ENCODE assay signal across 8 mouse cellular contexts in genomic region chr7:73594492-73595139, GRCm38 (mm10). TPM values are rescaled to one million over a fixed set of nuclear protein-coding genes. Genes with fewer than 3 reads are reported as not detected.
DNase-seq lines count a peak whose midpoint lies in the region; ATAC-seq and TF ChIP-seq lines count a peak whose summit lies in the region.

No protein-coding gene starts in this region.

- H3K27me3 ChIP-seq in CH12.LX (replicated peaks): no peaks in the 10 kb centered on the region
- no peaks in the 10 kb centered on the region for H3K27me3 ChIP-seq in hindbrain, embryonic 15.5 days
- no peaks in the 10 kb centered on the region for H3K27me3 ChIP-seq in liver, postnatal 0 days (ENCODE audit: insufficient read depth, low read length)
- H3K27me3 ChIP-seq in small intestine, adult 2 months (ENCODE audit: control insufficient read depth, insufficient read depth, low read length): no peaks in the 10 kb centered on the region

- TF ChIP-seq POLR2A in CH12.LX (IDR thresholded peaks at IDR 0.05; ENCODE audit: low read depth, low read length): peak; percentile 35; the same call in 1 of the 2 replicates
- peak; percentile 51; the same call in 1 of the 2 replicates for TF ChIP-seq POLR2A in embryonic fibroblast, embryonic 13.5 days (IDR thresholded peaks at IDR 0.05; ENCODE audit: low read depth, low read length)
- no peak for TF ChIP-seq POLR2A in small intestine, adult 2 months (IDR thresholded peaks at IDR 0.05; ENCODE audit: low read depth, low read length)

- peak overlapping the region; percentile 97; the same call in 1 of the 2 replicates for H3K4me2 ChIP-seq in CH12.LX (ENCODE audit: insufficient read depth, low read depth, poor library complexity, severe bottlenecking)
- peak overlapping the region; percentile 74 for H3K4me2 ChIP-seq in hindbrain, embryonic 15.5 days
- H3K4me2 ChIP-seq in liver, postnatal 0 days (ENCODE audit: low read depth, low read length): peak overlapping the region; percentile 75

- H3K27ac ChIP-seq in CH12.LX (ENCODE audit: insufficient read depth, low read depth): peak overlapping the region; percentile 71
- peak overlapping the region; percentile 97 for H3K27ac ChIP-seq in embryonic fibroblast, embryonic 13.5 days (ENCODE audit: insufficient read depth, low read length)
- H3K27ac ChIP-seq in hindbrain, embryonic 15.5 days (replicated peaks): peak overlapping the region; percentile 91
- peak overlapping the region; percentile 83 for H3K27ac ChIP-seq in liver, postnatal 0 days (ENCODE audit: low read depth)
- H3K27ac ChIP-seq in small intestine, adult 2 months (ENCODE audit: insufficient read depth, low read depth, low read length): peak overlapping the region; percentile 73

- H3K9ac ChIP-seq in CH12.LX (ENCODE audit: insufficient read depth, low read depth): peak overlapping the region; percentile 57
- H3K9ac ChIP-seq in hindbrain, embryonic 15.5 days: peak overlapping the region; percentile 43
- H3K9ac ChIP-seq in liver, postnatal 0 days (replicated peaks): peak overlapping the region; percentile 53

- no peak; the same call in 1 of the 2 replicates for TF ChIP-seq EP300 in CH12.LX (IDR thresholded peaks at IDR 0.05; ENCODE audit: low read length)
- no peak for TF ChIP-seq EP300 in liver, postnatal 0 days (IDR thresholded peaks at IDR 0.05; ENCODE audit: low read depth)

- no peak; the same call in 1 of the 2 replicates for TF ChIP-seq RAD21 in CH12.LX (IDR thresholded peaks at IDR 0.05; ENCODE audit: low read depth, low read length)

- peaks cover 12 to 32% of the 10 kb centered on the region in 2 experiments for H3K4me1 ChIP-seq in CH12.LX (ENCODE audit: control insufficient read depth in 1 of 2, insufficient read depth in 2 of 2)
- peaks cover 8% of the 10 kb centered on the region for H3K4me1 ChIP-seq in embryonic fibroblast, embryonic 13.5 days (ENCODE audit: control insufficient read depth, insufficient read depth, low read length)
- H3K4me1 ChIP-seq in hindbrain, embryonic 15.5 days (replicated peaks): peaks cover 41% of the 10 kb centered on the region
- peaks cover 34% of the 10 kb centered on the region for H3K4me1 ChIP-seq in liver, postnatal 0 days (ENCODE audit: insufficient read depth)
- peaks cover 8% of the 10 kb centered on the region for H3K4me1 ChIP-seq in small intestine, adult 2 months (ENCODE audit: control insufficient read depth, insufficient read depth, insufficient read length, low read length)

- no peaks in the 10 kb centered on the region for H3K36me3 ChIP-seq in CH12.LX (replicated peaks in 1 of 2; ENCODE audit: control insufficient read depth in 1 of 2, insufficient read depth in 1 of 2, low read length in 1 of 2)
- no peaks in the 10 kb centered on the region for H3K36me3 ChIP-seq in hindbrain, embryonic 15.5 days
- no peaks in the 10 kb centered on the region for H3K36me3 ChIP-seq in liver, postnatal 0 days (replicated peaks; ENCODE audit: insufficient read depth, low read length)
- H3K36me3 ChIP-seq in small intestine, adult 2 months (ENCODE audit: control insufficient read depth, insufficient read depth, low read length): no peaks in the 10 kb centered on the region

- no peak for ATAC-seq in hindbrain, embryonic 15.5 days (ENCODE audit: low FRiP score, low read depth)
- ATAC-seq in liver, postnatal 0 days: no peak; the same call in 1 of the 2 replicates

- dilution Hi-C loops in CH12.LX (cut with MboI; ENCODE audit: extremely low pct_ligation_motif_present, extremely low pct_unique_long_range_greater_than_20kb, low sequenced_read_pairs): no loop called here

- in situ Hi-C loops in CH12.LX (cut with MboI; ENCODE audit: low pct_ligation_motif_present, low pct_unique_long_range_greater_than_20kb, low sequenced_read_pairs): no loop called here

- peak; percentile 53 to 80 for DNase-seq in adrenal gland, adult (ENCODE audit: inconsistent age in 2 of 2, low spot score in 1 of 2)
- no peak for DNase-seq in adrenal gland, adult 2 months
- peak; percentile 89 for DNase-seq in CH12.LX (ENCODE audit: extremely low read depth)
- DNase-seq in liver, postnatal 0 days: peak; percentile 35
- no peak for DNase-seq in frontal cortex, postnatal 36 days (ENCODE audit: low spot score in 2 of 2)

- under 1% methylated on average over 14 of the region's 14 CpGs for WGBS in hindbrain, embryonic 15.5 days
- 2% methylated on average over 14 of the region's 14 CpGs for WGBS in liver, postnatal 0 days (ENCODE audit: insufficient replicate concordance)
- 2% methylated on average over 14 of the region's 14 CpGs for WGBS in small intestine, adult 2 months

- H3K9me3 ChIP-seq in CH12.LX (replicated peaks; ENCODE audit: low read length): no peaks in the 10 kb centered on the region
- H3K9me3 ChIP-seq in hindbrain, embryonic 15.5 days: no peaks in the 10 kb centered on the region
- no peaks in the 10 kb centered on the region for H3K9me3 ChIP-seq in liver, postnatal 0 days (ENCODE audit: low read length)

- no peak for TF ChIP-seq CTCF in CH12.LX (conservative IDR thresholded peaks at IDR 0.05 in 1 of 2, IDR thresholded peaks at IDR 0.05 in 1 of 2; ENCODE audit: low read depth in 2 of 2, low read length in 2 of 2)
- TF ChIP-seq CTCF in embryonic fibroblast, embryonic 13.5 days (IDR thresholded peaks at IDR 0.05; ENCODE audit: borderline replicate concordance, insufficient read depth, low read length): no peak
- TF ChIP-seq CTCF in liver, postnatal 0 days (IDR thresholded peaks at IDR 0.05; ENCODE audit: low read depth): no peak
- no peak for TF ChIP-seq CTCF in small intestine, adult 2 months (IDR thresholded peaks at IDR 0.05; ENCODE audit: extremely low read depth, insufficient read length, insufficient replicate concordance, low read depth, low read length)

- H3K4me3 ChIP-seq in CH12.LX (replicated peaks in 1 of 3; ENCODE audit: low read depth in 2 of 3, low read length in 2 of 3, poor library complexity in 1 of 3): peak overlapping the region in 2 of 3 experiments; percentile 15 to 34
- H3K4me3 ChIP-seq in embryonic fibroblast, embryonic 13.5 days (ENCODE audit: insufficient read depth, low read length): 0 out of 2 replicates have a peak overlapping the region, but pooled peaks have one; percentile 25
- peak overlapping the region; percentile 34 for H3K4me3 ChIP-seq in hindbrain, embryonic 15.5 days
- peak overlapping the region; percentile 41 for H3K4me3 ChIP-seq in liver, postnatal 0 days (ENCODE audit: low read depth, low read length)
- H3K4me3 ChIP-seq in small intestine, adult 2 months (ENCODE audit: low read depth, low read length): peak overlapping the region; percentile 47

- no peaks in the 10 kb centered on the region for H3K79me2 ChIP-seq in CH12.LX (replicated peaks; ENCODE audit: control insufficient read depth, extremely low read depth, insufficient read depth, poor library complexity, severe bottlenecking)

TF ChIP-seq in CH12.LX, 34 proteins besides CTCF, POLR2A, EP300 and RAD21:
- TF ChIP-seq IRF4 (IDR thresholded peaks at IDR 0.05; ENCODE audit: low read depth, low read length) (no peak), NRF1 (IDR thresholded peaks at IDR 0.05; ENCODE audit: low read depth, low read length) (0 out of 2 replicates have a peak, but pooled peaks have one; percentile 29), MXI1 (IDR thresholded peaks at IDR 0.05; ENCODE audit: low read depth, low read length) (peak; percentile 85; the same call in 1 of the 2 replicates), KAT2A (IDR thresholded peaks at IDR 0.05; ENCODE audit: insufficient replicate concordance, low read length) (0 out of 2 replicates have a peak, but pooled peaks have one; percentile 49), NELFE (IDR thresholded peaks at IDR 0.05; ENCODE audit: low read depth, low read length) (peak; percentile 27; the same call in 1 of the 2 replicates), ETS1 (conservative IDR thresholded peaks at IDR 0.05; ENCODE audit: low read depth, low read length) (peak; percentile 85), PAX5 (IDR thresholded peaks at IDR 0.05; ENCODE audit: low read length) (no peak), MAZ (IDR thresholded peaks at IDR 0.05; ENCODE audit: low read depth, low read length) (no peak), MEF2A (IDR thresholded peaks at IDR 0.05; ENCODE audit: borderline replicate concordance, low read depth, low read length) (peak; percentile 43; the same call in 1 of the 2 replicates), TBP (conservative IDR thresholded peaks at IDR 0.05; ENCODE audit: low read depth, low read length) (no peak; the same call in 1 of the 2 replicates), E2F4 (IDR thresholded peaks at IDR 0.05; ENCODE audit: insufficient replicate concordance, low read depth, low read length) (0 out of 2 replicates have a peak, but pooled peaks have one; percentile 20), BHLHE40 (IDR thresholded peaks at IDR 0.05; ENCODE audit: low read depth, low read length) (peak; percentile 74), ZC3H11A (IDR thresholded peaks at IDR 0.05; ENCODE audit: low read depth, low read length) (no peak), ZKSCAN1 (IDR thresholded peaks at IDR 0.05; ENCODE audit: borderline replicate concordance, low read depth, low read length) (no peak), MAX (IDR thresholded peaks at IDR 0.05; ENCODE audit: low read length) (peak; percentile 69; the same call in 1 of the 2 replicates), MAFK (IDR thresholded peaks at IDR 0.05; ENCODE audit: insufficient replicate concordance, low read length) (no peak), RCOR1 (conservative IDR thresholded peaks at IDR 0.05; ENCODE audit: low read depth, low read length) (no peak), TCF12 (IDR thresholded peaks at IDR 0.05; ENCODE audit: low read depth, low read length) (peak; percentile 17; the same call in 1 of the 2 replicates), SIN3A (IDR thresholded peaks at IDR 0.05; ENCODE audit: low read length) (peak; percentile 82; the same call in 1 of the 2 replicates), MYC (IDR thresholded peaks at IDR 0.05; ENCODE audit: low read depth, low read length) (peak; percentile 90), ZNF384 (IDR thresholded peaks at IDR 0.05; ENCODE audit: low read depth, low read length) (peak; percentile 59), CHD2 (IDR thresholded peaks at IDR 0.05; ENCODE audit: low read length) (no peak)

RNA-seq across cellular contexts. Expression of gene Chd2, which starts 53.0 kb away (rescaled TPM):
- total RNA-seq in adrenal gland, adult 2 months (2021): 10 to 100 TPM; 28.3 to 45.9 TPM
- 11.1 and 12.9 TPM in 2 replicates for polyA plus RNA-seq in adrenal gland, adult 2 months (2012; rRNA removed)
- total RNA-seq in CH12.LX (2012; rRNA removed): 21.4 and 30.9 TPM in 2 replicates
- total RNA-seq in CH12.LX (2014; rRNA removed): 18.2 and 23.2 TPM in 2 replicates
- 39.3 and 42.8 TPM in 2 replicates for polyA plus RNA-seq in CH12.LX (2012; ENCODE audit: insufficient read length, low read depth)
- polyA plus RNA-seq in embryonic fibroblast, embryonic 13.5 days (2011; ENCODE audit: insufficient read length, low read depth, missing spikeins): 45.2 and 51.4 TPM in 2 replicates
- polyA plus RNA-seq in hindbrain, embryonic 15.5 days (2015; fragmentation: Nextera tagmentation; extraction: Ambion mirVana): 34.9 and 37.2 TPM in 2 replicates
- 14.1 and 17.2 TPM in 2 replicates for polyA plus RNA-seq in liver, postnatal 0 days (2015; fragmentation: Nextera tagmentation; extraction: Ambion mirVana)
- polyA plus RNA-seq in small intestine, adult 2 months (2012; rRNA removed): 12.3 and 28.0 TPM in 2 replicates

Comparison
In these comparisons a context has a peak if more than half of its experiments do, and no peak if none do; other contexts are left out.
1. DNase-seq: peak in adrenal gland, adult (2 of 2), CH12.LX (single experiment) and liver, postnatal 0 days (single experiment); none in adrenal gland, adult 2 months (single experiment) and frontal cortex, postnatal 36 days (0 of 2).
2. Peak in every context shown above with its lines, with median percentiles within 50 percentile points of each other: H3K27ac ChIP-seq, H3K4me2 ChIP-seq, H3K4me3 ChIP-seq and H3K9ac ChIP-seq.